Mouse (Mus musculus) embryo, embryonic 11.5 days (tissue): Measurements from ENCODE around the gene Slc17a1.

Experiments used
- DNase-seq: peaks from one replicate; pipeline ENCODE4 v3.0.0-alpha.2; 2012; ENCODE audit warnings: low read depth, low spot score

The Slc17a1 gene

DNA sequence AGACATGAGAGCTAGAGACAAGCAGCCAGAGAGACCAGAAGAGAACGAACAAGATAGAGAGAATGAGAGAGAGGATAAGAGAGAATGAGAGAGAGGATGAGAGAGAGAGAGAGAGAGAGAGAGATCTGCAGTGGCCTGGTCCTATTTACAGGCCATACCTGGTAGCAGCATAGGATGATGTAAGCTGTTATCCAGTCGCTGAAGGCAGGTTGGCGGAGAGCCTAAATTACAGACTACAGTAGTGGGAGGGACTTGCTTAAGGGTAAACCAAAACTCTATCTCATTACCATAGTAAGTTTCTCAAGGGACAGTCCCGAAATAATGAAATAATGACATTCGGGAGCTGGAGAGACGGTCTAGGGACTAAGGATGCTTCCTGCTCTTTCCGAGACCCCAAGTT, at the start of gene Slc17a1:
Slc17a1 (plus strand) TSS at position 346 of the 400 bp plus-strand sequence.
- DNase-seq: no peak

DNA sequence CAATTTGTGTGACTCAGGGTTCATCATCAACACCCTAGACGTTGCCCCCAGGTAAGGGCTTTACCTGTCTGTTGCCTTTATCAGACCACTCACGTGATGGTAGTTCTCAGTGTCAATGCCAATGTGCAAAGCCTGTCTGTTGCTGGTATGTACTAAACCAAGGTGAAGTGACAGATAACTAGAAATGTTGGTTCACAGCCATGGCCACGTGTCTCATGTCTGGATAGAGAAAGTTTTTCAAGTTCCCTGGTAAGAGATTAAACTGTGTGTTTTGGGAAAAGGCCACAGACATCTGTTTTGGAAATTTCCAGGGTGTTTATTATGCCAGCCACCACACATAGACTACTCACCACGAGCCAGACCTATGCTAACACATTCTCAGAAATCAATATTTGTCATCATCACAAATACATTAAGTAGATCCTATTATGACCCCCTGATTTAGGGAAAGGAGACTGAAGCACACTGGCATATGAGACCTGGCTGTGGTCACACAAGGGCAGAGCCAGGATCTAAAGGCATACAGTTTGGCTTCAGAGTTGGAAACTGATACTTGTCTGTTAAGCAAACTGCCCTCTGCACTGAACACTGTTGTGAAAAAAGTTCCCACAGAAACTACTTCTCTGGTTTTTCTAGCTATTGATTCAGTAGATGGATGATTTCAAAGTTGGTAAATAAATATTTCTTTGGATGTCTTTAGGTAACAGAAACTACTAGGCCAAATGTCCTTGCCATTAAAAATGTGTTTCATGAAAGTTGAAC, 47.2 kb upstream of the Slc17a1 start:
- DNase-seq: no peak

DNA sequence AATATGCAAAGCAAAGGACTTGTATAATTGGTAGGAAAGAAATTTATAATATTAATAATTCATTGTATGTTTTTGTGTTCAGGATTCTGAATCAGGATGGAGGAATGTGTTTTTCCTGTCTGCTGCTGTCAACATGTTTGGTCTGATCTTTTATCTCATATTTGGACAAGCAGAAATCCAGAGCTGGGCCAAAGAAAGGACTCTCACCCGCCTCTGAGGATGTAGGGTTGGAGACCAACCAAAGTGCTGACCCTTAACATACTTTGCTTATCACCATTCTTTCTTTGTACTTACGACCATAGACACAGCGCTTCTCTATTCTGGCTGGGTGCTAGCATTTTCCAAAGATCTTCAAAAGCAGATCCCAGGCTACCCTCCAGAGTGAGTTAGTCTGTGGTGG, 45.3 kb upstream of the Slc17a1 start:
- DNase-seq: no peak

DNA sequence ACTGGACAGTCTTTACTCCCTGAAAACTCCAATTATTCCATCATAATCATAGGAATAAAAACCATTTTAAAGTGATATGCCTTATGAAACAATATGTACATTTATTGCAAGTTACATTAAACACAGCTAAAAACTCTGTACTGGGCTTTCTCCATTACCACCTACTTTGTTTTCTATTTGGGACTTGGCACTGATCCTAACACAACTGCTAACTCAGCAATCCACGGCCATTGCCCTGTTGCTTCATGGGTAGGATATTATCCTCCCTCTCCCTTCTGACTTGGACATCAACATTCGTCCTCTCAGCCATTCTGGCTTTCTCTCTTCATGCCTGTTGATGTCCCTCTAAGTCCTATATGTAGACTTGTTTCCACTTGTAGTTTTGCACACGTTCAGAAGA, 40.9 kb upstream of the Slc17a1 start:
- DNase-seq: no peak

DNA sequence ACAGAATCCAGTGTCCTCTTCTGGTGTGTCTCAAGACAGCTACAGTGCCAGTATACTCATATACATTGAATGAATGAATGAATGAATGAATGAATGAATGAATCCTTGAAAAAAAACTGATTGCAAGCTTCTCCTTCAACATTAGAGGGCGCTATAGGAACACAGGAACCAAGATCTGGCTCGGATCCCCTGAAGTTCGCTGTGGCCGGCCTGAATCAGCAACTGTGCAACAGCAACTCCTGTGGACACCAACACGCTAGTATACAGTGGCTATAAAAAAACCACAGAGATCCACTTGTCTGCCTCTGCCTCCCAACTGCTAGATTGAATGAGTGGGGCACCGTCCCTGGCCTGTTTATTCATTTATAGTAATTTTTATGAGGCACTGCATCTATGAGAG, 34.5 kb upstream of the Slc17a1 start:
- DNase-seq: peak; percentile 22

DNA sequence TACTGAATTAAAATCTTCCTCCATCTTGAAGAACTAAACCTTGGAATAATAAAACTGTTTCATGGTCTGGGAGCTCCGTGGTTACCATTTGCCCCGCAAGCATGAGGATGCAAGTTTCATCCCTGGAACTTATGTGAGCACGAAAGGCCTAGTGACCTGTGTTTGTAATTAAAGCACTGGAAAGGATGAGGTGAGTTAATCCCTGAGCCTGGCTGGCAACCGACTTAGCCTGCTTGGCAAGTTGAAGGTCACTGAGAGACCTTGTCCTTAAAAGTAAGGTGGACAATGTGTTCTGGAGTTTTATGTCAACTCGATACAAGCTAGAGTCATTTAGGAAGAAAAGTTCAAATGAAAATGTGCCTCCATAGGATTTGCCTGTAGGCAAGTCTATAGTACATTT, 32.7 kb upstream of the Slc17a1 start:
- DNase-seq: no peak

DNA sequence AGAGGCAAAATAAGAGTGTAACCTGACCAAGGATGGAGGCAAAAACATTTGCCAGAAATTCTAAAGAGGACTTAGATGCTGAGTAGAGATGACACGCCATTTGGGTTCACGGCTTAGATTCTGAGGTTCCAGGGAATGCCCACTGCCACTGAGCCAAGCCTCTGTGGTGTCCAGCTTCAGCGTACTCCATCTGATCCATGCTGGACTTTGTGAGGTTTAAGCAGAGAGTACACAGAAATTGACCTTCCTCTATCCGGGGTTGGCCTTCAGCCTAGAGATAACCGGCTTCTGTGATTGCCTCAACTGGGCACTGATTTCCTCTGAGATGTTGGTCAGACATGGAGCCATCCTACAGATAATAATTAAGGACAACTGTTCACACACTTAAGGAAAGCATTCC, 30.9 kb upstream of the Slc17a1 start:
- DNase-seq: no peak

DNA sequence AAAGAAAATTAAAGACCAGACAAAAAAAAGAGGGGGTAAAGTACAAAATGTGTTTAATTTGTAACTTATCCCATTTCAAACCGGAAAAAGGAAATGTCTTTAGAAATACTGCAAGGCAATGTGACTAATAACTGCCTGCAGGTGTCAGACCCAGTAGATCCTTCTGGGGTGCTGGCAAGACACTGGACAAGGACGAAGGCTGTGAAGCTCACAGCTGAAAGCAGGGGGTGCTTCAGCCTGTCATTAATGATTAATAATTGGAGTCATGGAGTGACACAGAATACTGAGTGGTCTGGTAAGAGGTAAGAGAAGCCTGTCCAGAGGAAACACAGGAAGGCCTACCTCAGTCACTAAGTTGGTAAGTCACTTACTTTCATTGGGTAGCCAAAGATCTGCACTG, 28.2 kb upstream of the Slc17a1 start, which contains the start of gene Slc17a3:
Slc17a3 (plus strand) TSS at position 127 of the 400 bp plus-strand sequence.
- DNase-seq: no peak

DNA sequence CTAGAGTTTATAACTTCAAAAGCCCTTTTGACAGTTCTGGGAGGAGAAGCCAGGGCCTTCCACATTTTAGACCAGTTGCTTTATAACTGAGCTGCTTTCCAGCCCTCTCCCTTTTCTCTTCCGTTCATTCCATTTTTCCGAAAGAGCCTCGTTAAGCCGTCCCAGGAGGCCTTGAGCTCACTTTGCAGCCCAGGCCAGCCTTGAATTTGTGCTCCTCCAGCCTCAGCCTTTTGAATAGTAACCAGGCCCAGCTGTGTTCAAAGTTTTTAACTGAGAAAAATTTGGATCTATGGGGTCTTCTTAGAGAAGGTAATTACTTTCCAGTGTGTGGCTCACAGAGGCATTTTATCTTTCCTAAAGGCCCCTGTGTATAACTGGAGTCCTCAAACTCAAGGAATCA, 21.7 kb upstream of the Slc17a1 start:
- no peak for DNase-seq

DNA sequence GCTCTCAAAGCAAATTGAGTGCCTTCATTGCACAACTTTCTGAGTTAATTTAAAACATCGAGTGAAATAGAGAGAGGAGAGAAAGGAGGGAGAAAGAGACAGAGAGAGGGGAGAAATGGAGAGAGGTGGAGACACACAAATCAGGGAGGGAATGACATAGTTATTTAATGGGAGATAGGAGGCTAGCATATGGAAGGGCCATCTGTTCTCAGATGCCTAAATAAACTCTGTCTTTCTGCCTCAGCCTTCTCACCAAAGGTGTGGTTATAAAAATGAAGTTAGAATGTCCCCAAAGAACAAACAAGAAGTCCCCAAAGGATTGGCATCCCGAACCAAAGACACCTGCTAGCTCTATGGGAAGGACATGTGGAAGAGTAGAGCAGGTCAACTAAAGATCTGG, 18.3 kb upstream of the Slc17a1 start:
- no peak for DNase-seq

DNA sequence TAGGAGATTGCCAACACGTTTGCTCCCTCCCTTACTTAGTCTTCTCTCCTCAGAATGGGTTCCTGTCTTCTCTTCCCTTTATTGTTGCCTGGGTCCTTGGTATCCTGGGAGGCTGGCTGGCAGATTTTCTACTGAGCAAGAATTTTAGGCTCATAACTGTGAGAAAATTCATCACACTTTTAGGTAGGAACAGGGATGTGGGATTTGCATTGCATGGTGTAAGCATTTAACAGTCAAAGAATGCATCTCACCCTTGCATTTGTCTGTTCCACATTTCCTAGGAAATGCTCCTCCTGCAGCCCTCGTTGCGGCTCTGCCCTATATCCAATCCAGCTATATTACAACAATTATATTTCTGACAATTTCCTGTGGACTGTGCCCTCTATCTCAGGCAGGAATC, 11.1 kb upstream of the Slc17a1 start:
- no peak for DNase-seq

DNA sequence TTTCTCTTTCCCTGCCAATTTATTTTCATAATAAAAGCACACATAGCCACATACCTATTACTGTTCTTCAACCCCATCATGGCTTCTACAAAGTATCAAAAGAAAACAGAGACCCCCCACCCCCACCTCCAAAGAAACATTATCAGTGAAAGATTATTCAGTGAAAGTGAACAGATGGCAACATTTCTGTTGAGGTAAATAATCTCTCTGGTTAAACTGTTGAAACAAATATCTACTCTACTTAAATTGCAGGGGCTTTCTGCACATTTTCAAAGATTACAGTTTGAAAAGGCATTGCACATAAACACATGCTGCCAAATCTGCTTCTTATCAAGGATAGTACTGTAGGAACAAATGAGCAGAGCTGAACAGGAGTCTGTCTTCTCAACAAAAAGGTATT, 5.7 kb upstream of the Slc17a1 start:
- no peak for DNase-seq

DNA sequence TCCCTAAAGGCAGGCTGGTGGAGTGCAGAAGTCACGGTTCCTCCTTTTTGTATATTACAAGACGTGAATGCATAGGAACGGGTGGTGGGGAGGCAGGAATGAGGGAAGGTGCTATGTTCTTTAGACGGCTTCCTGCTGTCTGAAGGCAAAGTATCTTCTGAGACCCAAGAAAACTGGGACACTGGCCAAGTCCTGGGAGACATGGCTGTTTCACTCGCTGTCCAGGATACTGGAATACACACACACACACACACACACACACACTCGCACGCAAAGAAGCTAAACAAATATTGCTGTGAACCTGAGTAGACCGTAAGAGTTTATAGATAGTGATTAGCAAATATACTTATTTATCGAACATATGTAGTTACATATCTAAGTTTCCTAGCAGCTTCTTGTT, 2.8 kb upstream of the Slc17a1 start:
- DNase-seq: no peak

DNA sequence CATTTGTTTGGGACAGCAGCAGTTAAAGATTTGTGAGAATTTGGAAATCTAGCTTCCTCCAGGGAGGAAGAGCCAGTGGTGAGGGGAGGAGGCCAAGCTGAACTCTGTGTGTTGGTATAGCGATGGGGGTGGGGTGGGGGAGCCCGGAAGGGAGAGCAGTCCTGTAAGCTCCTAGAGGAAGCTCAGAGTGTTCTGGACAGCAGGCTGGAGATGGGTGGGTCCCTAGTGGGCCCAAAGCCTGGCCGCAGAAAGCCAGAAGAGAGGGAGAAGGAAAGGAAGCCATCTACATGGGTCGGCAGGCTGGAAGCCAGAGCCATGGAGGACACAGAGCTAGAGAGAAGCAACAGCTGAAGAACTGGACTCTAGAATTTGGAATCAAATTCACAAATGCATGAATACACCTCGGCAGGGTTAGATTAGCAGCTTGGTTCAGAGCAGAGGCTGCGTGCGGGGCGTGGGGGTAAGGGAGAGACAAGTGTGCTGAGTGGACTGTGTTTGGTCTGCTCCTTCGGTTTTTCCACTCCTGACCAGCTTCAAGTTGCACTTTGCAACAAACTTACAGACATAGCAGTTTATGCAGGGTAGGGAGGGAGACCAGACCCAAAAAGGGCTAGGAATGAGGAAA, 1.4 kb upstream of the Slc17a1 start:
- no peak for DNase-seq

DNA sequence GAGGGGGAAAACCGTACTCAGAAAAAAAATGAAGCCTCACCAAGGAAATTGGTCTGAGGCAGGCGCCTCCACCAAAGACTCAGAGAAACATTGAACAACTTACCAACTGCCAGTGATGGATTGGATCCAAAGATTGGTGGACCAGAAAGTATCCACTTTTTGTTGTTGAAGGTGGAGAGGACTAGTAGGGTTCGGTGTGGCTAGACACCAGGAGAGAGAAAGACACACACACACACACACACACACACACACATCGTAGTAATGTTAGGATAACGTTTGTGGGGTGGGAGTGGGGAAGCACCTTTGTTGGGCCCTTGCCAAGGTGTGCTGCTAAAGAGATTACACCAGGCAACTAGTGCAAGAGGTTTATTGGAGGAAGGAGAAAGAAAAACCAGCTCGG, 550 bp upstream of the Slc17a1 start:
- no peak for DNase-seq

DNA sequence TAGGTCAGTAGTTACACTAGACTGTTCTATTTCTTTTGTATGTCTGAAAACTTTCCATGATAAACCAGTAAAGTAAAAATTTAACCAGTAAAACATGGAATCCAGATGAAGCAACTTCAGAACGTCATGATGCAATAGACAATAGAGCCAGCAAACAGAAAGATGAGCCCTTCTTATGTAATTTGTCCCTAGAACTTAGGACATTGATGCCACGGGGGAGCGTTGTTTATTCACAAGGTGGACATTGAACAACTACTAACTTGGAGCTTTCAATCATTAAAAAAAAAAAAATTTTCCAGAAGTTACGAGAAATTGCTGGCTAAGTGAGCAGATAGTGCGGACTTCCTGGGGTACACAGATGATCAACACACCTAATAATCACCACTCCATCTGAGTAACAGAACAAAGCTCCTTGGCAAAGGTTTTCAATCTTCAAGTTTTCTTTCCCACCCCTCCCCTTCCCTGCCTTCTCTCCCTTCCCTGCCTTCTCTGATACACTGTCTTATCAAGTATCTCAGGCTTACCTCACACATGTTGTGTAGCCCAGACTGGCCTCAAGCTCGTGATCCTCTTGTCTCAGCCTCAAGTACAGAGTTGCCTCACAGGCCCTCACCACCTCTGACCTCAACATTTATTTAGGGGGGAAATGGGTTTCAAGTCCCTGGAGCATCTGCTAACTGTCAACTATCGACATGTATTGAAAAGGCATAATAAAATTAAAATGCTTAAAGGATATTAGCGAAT, 1.4 kb downstream of the Slc17a1 start:
- DNase-seq: no peak

DNA sequence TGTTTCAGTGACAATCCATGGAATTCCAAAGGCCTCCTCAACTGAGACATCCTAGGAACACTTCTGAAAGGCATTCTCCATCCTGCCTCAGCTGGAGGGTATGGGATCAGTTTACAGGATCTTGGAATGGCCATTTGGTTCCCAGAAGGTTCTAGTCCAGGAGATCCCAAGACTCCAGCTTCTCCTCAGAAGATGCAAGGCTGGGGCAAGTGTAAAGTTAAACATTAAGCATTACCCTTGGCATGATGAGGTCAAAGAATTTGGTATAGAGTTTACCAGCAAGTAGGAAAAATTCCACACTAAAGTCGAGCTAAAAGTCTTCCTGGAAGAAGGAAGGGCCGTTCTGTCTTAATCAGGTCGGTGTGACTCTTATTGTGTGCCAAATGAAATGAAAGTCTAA, 2.4 kb downstream of the Slc17a1 start:
- DNase-seq: no peak

DNA sequence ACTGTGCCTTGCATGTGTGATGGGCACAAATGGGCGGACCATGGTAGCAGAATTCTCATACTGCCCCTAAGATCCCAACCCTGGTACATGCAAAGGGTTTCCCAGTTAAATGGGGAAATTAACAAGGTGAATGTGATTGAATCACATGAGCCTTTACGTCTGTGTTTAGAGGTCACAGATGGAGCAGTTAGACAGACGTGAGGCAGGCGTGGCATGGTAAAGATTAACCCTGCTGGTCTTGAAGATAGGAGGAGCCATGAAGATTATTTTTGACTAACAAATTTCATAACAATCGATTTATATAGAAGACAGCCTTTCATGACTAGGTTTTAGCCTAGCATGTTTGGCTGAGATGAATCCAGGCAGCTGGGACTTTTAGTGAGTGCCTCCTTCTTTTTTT, 5.6 kb downstream of the Slc17a1 start:
- no peak for DNase-seq

DNA sequence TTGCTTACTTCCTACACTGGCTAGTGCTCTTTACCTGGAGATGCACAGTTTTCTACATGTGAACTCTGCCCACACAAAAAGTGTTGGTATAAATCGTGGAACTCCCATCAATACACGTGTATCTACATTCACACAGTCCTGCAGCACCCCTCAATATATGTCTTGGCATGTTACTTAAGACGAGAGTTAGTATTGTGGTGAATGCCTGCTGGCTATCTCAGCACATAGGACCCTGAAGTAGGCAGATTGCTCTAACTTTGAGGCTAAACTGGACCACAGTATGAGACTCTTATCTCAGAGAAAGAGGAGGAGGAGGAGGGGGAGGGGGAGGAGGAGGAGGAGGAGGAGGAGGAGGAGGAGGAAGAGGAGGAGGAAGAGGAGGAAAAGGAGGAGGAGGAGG, 11.6 kb downstream of the Slc17a1 start:
- DNase-seq: no peak

DNA sequence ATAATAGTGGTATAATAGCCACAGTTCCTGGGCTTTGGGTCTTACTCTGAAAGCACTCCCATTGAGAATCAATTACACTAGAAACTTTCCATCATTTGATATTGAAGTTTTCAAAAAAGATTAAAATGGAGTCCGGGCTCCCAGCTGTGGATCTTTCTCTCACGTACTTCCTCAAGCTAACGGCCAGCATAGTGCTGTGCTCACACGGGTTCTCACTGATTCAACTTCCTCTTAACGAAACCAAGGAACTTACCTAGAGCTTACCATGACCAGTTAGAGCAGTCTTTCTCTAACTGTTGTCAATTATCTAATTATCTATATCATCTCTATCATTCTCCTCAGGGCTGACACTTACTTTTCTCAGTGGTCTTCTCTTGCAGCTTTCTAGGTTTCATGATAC, 12.1 kb downstream of the Slc17a1 start:
- no peak for DNase-seq

DNA sequence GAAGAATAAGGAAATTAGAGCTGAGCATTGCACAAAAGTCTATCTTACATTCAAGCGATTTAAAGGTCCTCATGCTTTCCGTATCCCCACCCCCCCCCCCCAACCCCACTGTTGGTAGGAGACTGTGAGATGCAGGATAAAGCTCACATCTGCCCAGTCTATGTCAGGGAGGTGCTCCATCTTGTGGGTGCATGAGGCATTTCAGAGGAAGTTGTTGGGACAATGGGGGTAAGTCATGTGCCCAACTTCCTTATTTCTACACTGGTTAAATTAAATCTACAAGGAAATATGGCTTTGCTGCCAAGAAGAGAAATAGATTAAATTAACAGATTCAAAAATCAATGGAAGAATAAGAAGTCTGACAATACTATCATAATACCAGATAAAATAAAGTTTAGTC, 18.0 kb downstream of the Slc17a1 start:
- DNase-seq: no peak

DNA sequence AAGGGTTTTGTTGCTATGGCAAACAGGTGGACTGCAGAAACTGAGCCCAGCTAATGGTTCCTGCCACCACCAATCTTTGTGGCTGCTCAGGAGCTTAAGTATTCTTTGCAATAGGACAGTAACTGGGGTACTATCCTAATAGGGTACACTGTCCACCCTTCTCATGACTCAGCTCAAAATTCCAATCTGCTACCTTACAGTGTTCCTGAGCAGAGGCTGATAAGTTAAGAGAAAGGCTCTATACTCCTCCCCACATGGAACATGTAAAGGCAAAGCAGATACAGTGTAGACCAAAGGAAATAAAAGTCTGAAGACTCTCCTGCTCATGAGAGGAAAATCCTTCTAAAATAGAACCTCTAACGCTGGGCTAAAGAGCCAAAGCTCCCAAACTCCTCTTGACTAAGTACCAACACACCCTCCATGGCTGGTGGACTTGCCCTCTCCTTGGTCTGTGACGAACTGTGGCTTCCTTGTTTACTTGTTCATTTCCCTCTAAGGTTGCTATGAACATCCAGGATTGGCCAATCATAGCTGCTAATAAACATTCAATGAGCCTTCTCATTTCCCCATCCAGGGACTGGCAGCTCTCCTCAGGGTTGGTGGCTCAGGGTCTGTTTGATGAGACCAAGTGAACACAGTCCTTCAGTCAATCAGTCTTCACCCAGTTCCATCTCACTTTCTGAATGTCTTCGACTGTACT, 19.6 kb downstream of the Slc17a1 start:
- no peak for DNase-seq
